Mouse (Mus musculus): Measurements from ENCODE around the gene D6Wsu163e.

D6Wsu163e gene

DNA sequence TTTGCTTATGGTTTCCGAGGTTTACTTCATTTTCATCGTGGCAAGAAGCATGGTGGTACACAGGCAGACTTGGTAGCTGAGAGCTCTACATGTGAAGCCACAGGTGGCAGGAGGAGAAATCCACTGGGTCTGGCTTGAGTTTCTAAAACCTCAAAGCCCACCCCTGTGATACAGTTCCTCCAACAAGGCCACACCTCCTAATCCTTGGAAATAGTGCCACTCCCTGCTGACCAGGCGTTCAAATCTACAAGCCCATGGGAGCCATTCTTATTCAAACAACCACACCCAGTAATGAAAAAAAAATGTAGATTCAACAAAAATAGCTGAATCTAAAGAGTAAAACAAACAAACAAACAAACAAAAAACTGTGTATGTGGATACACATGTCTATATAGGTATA lies 65.9 kb downstream of the D6Wsu163e start:
- in situ Hi-C loops (cut with MseI, MboI) = no loop called here

DNA sequence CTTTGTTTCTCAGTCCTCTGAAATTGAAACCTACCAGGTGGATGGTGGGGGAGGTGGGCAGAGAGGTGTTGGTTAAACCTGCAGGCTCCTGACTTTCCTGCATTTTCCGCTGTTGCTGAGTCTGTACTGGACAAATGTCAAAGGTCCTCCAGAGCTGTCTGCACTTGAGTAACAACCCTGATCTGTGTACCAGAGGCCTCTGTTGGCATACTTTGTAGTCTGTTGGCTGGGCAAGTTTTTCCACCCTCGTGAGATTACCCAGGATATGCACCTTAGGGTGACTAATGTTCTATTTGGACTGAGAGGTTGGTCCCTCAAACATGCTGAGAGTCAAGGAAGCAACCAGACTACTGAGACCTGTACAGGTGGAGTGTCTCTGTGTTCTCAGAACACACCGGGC lies 66.8 kb downstream of the D6Wsu163e start:
- in situ Hi-C loops (cut with MseI, MboI) = no loop called here

- in situ Hi-C loops (cut with MseI, MboI) = no loop called here
Measured at GRCm38 (mm10) chr6:127010021-127010420, 70.3 kb downstream of the D6Wsu163e start.

DNA sequence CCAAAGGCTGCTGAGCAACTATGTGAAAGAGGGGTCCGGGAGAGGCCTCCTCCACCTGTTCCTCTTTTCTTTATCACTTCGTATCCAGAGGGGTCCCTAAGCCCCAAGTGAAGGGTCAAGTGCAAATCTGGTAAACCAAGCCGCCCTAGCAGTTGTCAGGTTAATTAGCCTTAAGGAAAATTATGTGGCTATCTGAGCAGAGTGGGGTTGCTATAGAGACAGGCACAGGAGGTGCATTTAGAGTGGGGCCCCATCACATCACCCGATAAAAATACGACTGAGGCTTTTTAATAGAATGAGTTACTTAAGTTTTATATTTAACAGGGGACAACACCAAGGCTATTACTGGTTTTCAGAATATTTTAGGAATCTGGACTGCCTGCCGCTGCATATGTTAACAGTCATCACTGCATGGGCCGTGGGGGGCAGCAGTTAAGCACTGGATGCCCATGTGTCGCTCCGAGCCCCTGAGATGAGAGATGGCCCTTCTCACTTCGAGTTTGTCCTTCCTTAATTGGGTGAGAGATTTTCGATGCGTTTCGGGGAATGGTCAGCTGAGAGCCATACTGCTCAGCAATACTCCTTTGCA lies 72.3 kb downstream of the D6Wsu163e start:
- in situ Hi-C loops (cut with MseI, MboI) = no loop called here

- in situ Hi-C loops (cut with MseI, MboI) = no loop called here
Measured at GRCm38 (mm10) chr6:127014906-127015770, 75.4 kb downstream of the D6Wsu163e start, which contains the start of gene Fgf6. TSS of gene Fgf6 (plus strand) at chr6:127015586.

DNA sequence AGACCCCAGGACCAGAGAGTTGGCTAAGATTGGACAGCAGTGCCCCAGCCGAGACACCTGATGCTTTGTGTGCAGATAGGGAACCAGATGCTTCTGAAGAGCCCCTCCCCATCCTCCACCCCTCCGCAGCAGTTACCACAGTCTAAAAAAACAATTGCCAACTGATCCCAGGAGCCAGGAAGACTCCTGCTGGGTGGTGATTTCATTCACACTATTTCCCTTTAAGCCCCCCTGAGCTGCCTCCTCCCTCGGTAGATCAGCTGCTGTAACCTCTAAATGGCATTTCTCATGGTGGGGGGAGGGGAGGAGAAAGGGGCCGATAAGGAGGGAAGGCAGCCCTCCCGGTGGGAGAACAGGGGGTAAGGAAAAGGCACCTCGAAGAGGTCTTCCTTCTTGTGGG lies 79.5 kb downstream of the D6Wsu163e start:
- in situ Hi-C loops (cut with MseI, MboI) = no loop called here

DNA sequence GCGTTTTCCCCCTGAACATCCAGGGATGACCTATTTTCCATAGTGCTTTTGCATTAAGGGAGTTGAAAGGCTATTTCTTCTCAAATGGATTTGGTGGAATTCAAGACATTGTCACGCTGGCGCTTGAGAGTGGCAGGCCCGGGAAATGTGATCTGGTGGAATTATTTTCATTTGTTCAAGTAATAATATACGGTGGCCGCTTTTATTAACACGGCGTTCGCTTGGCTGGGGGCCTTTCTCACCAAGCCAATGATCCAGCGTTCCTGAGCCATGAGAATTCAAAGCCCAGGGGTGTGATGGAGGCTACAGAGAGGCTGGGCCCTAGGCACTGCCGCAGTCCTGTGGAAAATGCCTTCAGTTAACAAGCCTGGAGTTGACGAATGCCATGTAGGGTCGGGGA lies 80.7 kb downstream of the D6Wsu163e start:
- in situ Hi-C loops (cut with MseI, MboI) = no loop called here

DNA sequence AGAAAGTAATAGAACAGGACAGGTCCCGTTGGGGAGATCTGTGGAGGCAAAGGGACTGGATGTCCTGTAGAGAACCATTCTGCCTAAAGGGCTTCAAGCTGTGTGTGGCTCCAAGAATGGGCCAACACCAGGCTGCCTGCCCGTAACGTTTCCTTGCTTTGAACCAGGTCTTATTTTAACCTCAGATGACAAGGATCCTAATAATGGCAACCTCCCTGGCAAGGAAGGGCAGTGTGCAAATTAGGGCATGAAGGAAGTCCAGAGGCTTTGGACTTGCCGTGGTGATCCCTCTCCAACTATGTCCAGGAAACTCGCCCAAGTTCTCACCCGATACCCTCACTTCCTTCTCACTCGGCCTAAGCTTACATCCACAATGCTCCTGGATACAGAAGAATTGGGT lies 85.1 kb downstream of the D6Wsu163e start:
- in situ Hi-C loops (cut with MseI, MboI) = no loop called here
